Mouse (Mus musculus) kidney, adult 8-10 months (tissue): ENCODE measurements around the gene Gm15446.
A peak's percentile ranks its signal among the peaks of the same experiment; 100 is the strongest.
"Not testable (repeated sequence)": the region's sequence is repeated elsewhere in the genome, so short reads cannot be mapped to it uniquely, and the experiment has no call there.

ENCODE experiments used
- DNase-seq, 2 experiments: peaks; one replicate each; pipeline ENCODE4 v3.0.0; 2022

Gene Gm15446

DNA sequence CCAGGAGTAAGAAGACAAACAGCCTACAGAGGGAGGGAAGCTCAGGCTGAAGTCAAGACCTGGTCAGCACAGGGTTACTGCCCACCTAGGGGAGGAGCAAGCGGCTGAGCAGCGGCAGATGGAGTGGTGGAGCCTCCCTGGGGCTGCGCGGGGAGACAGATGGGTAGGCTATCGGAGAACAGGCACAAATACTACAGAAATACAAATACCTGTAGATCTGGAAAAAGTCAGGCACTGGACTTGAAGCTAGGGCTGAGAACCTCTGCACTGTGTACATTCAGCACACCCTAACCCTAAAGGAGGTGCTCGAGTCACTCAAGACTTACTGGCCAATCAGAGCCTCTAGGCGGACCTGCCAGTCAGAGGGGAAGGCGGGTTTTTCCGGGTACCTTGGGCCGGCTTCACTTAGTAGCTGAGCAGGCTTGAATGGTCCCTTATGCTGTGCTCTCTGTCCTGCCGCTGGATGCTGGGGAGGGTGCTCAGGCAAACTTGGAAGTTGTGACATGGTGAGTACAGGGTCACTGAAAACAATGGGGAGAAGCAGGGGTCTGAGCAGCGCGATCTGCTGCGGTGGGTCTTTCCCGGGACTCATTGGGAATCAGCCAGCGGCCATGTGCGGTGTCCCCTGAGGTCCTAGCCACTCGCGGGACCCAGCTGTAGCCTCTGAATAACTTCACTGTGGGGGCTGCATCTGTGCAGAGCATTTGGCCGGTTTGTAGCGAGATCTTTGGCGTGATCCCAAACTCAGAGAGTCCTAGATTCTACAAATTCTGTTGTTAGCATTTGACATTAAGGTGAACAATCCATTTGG, at the start of gene Gm15446:
Gene Gm15446, plus strand, starts transcription at position 140 of the 811 bp plus-strand sequence.
- DNase-seq, result peak; percentile 90 to 93

DNA sequence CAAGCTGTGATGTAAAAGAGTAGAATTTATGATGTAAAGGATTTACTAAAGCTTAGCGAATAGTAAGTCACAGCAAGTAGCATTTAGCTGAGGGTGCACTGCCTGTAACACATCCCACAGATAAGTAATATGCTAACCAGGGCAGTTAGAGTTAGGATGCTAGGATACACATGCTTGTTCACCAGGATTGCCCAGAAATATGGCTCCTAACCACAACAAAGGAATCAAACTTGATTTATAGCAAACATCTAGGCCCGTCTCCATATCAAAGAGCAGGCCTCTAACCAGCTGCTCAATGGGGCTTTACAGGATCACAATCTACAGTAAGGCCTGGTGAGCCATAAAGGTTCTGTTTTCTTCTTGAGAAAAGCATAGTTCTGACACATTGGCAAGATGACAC, 929 bp downstream of the Gm15446 start:
- not testable (repeated sequence) for DNase-seq

- no peak for DNase-seq
Observed at GRCm38 (mm10) chr5:109924936-109925335, 1.7 kb downstream of the Gm15446 start.

- no peak for DNase-seq
Observed at GRCm38 (mm10) chr5:109950281-109950680, 27.1 kb downstream of the Gm15446 start.

DNA sequence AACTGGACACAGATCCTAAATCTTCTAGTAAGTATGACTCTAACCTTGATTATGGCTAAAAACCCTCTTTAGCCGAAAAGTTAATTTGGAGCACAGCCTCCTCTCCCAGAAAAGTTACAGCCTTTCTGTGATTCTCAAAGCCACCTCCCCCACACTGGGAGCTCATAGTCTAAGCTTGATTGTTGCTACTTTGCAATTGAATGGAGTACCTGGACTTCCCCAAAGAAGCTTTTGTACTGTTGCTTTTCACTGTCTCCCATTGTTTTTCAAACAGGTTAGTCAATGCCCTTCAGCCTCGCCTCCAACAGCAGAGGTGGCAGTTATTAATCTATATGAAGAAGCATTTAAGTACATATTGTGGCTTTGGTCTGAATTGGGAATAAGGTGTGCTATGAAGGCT, 57.5 kb downstream of the Gm15446 start:
- not testable (repeated sequence) for DNase-seq
